Mouse (Mus musculus): ENCODE results near the gene Tcf3.

- TF ChIP-seq CTCF (IDR thresholded peaks at IDR 0.05 in 2 of 3, conservative IDR thresholded peaks at IDR 0.05 in 1 of 3; ENCODE audit: control insufficient read depth in 1 of 3, insufficient read depth in 1 of 3, low read depth in 2 of 3, low read length in 3 of 3, poor library complexity in 1 of 3, severe bottlenecking in 1 of 3) (no peak), MYC (IDR thresholded peaks at IDR 0.05; ENCODE audit: low read depth, low read length) (peak; percentile 75)
Measured at GRCm38 (mm10) chr10:80421651-80422472, 11.6 kb downstream of the Tcf3 start.
